Mouse (Mus musculus): ENCODE measurements around the gene Atp5d.
A peak's percentile ranks its signal among the peaks of the same experiment; 100 is the strongest.

Gene Atp5d

DNA sequence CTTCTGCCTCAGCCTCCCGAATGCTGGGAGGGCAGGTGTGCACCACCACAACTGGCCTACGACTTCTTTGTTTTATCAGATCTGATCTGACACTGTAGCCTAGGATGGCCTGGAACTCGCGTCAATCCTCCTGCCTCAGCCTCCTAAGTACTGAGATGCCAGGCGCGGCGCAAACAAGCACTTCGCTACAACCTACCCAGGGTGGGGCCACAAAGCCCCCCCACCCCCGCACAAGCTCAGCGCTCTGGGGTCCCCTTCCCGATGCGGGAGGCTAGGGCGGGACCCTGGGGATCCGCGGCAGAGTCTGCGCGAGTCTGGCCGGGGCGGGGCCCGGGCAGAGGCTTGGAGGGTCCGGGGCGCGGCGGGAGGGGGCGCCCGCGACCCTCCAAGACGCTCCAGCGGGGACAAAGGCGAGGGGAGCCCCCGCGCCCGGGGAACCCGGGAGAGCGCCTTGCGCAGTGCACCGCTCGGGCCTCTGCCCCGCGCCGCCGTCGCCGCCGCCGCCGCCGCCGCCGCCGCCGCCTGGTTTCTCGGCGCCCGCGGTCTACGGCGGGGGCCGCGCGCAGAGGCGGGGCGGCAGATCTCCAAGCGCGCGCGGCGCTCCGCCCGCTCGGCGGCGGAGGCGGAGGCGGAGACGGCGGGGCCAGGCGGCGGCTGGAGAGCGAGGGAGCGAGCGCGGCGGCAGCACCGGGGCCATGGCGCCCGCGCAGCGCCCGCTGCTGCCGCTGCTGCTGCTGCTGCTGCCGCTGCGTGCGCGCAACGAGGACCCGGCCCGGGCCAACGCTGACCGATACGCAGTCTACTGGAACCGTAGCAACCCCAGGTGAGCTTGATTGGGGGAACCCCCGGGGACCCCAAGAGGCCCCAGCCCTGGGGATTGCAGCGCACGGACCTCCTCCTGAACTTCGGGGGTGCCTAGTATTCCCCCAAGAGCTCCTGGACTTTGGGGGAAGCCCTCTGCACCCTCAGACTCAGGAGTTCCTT, 40.9 kb downstream of the Atp5d start, which contains the start of gene Efna2:
Gene Efna2 (plus strand): TSS at position 415 of the 984 bp plus-strand sequence.
- peak; percentile 55 for DNase-seq (ENCODE audit: low read depth, low spot score)

DNA sequence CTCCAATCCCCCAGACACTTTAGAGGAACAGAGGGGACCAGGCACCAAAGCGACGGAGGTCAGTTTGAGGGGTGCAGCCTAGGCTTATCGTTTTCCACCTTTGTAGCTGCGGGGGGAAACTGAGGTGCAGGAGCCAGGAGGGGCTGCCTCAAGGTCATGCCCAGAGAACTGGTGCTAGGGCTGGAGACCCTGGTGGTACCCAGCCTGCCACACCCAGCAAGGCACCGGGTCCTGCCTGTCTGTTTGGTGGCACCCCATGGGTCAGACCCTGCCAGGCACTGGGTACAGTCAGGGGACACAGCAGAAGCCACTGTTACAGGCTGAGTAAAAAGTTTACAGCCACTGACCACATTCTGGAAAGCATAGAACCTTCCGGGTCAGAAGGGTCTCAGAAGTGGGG, 41.9 kb downstream of the Atp5d start:
- no peak for DNase-seq (ENCODE audit: low read depth, low spot score)

DNA sequence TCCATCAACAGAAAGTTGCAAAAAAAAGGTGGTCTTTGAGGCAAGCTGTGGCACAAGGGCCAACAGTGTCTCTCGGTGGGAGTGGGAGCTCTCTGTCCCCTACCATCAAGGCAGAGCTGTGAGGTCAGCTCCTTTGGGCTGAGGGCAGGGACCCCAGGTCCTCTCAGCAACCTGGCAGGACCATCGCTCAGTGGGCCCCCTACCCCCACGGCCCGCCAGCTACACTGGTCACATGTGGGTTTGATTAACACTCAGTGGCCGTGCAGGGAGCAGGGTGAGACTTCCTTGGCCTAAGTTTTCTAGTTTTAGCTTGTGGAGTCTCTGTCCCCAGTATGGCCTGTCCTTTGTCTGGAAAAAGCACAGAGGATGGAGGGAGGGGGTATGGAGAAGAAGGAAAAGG, 42.4 kb downstream of the Atp5d start:
- DNase-seq (ENCODE audit: low read depth, low spot score): no peak

DNA sequence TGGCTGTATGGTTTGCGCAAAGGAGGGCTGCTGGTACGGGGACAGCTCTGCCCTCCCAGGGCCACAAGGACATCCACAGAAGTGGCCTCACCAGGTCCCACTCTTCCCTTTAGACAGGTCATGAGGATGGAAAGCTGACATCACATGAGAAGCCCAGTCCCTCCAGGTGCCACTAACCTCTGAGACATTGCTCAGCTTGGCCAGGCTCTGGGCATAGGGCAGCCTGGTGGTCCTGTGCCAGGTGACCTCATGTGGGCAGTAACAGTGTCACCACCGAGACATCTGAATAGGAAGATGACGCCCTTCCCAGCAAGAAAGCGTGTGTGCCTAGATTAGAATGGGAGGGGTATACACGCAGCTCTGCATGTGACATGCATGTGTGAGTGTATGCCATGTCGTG, 44.1 kb downstream of the Atp5d start:
- no peak for DNase-seq (ENCODE audit: low read depth, low spot score)

DNA sequence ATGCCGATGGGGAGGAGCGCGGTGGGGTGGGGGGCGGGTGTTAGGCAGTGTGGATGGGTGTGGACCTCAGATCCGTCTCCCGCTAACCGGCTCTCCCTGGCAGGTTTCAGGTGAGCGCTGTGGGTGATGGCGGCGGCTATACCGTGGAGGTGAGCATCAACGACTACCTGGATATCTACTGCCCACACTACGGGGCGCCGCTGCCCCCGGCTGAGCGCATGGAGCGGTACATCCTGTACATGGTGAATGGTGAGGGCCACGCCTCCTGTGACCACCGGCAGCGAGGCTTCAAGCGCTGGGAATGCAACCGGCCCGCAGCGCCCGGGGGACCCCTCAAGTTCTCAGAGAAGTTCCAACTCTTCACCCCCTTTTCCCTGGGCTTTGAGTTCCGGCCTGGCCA, 48.2 kb downstream of the Atp5d start:
- DNase-seq (ENCODE audit: low read depth, low spot score): no peak

DNA sequence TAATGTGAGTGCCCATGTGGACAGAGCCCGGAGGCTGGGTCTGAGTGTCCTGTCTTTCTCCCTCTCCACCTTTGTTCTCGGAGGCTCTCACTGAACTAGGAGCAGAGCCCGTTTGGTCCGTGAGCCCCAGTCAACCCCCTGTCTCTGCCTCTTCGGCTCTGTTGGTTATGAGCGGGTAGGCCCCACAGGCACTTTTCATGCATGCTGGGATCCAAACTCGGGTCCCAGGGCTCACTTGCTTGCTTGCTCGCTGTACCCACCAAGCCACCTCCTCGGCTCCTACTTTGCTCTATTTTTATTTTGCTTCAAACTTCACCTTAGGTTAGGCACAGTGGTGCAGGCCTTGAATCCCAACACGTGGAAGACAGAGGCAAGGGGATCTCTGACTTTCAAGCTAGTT, 49.3 kb downstream of the Atp5d start:
- no peak for DNase-seq (ENCODE audit: low read depth, low spot score)

DNA sequence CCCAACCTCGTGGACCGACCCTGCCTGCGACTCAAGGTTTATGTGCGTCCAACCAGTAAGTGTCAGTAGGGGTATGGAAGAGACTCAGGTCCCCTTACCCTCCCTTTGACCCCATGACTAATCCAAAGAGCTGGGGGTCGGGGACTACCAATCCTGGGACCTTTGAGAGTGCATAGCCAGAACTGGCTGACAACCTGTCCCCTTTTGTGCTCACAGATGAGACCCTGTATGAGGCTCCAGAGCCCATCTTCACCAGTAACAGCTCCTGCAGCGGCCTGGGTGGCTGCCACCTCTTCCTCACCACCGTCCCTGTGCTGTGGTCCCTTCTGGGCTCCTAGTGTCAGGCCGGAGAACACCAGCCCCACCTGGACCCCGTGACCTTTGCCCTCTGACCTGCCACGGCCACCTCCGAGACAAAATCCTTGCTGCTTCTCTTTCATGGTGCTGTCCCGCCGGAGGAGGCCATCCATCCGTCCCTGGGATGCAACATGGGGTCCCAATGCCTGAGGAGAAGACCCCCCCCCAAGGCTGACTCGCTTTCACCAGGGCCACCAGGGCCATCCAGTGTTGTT, 50.1 kb downstream of the Atp5d start:
- no peak for DNase-seq (ENCODE audit: low read depth, low spot score)

DNA sequence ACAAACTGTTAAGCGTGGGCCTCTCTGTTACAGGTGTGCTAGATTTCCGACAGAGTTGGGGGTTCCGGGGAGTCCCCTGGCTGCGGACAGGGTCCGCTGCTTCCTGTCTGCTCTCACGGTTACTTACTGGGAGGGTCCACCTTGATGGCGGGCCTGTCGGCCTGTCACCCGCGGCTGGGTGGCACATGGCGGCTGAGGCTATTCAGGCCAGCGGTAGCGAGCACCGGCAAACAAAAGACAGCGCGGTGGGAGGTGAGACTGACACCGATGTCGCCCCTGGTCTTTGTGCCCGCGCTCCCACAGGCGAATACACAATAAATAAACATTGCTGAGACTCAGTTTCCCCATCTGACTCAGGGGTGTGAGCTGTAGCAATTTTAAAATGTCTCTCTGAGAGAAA, 51.6 kb downstream of the Atp5d start:
- no peak for DNase-seq (ENCODE audit: low read depth, low spot score)

DNA sequence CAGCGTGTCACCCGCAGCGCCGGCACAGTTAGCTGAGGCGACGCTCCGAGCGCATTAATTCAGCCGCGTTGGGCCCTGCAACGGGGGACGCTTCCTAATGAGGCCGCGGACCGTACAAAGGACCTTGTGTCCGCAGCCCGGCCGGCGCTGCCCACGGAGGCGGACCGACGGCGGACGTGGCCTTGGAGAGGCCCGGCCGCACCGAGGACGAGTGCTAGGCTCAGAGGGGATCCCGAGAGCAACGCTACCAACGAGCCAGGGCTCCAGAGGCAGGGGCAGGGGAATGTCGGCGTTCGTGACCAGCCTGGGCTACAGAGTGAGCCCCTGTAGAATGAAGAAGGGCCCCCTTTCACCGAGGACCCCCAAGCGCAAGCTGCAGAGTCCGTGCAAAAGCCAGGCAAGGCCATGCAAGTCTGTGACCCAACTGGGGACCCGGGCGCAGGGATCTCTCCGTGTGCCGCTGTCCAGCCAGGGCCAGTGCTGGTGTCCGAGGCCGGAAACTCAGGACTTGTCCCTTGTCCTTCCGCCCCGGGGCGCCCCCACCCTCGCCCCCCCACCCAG, 52.1 kb downstream of the Atp5d start:
- DNase-seq (ENCODE audit: low read depth, low spot score): no peak

DNA sequence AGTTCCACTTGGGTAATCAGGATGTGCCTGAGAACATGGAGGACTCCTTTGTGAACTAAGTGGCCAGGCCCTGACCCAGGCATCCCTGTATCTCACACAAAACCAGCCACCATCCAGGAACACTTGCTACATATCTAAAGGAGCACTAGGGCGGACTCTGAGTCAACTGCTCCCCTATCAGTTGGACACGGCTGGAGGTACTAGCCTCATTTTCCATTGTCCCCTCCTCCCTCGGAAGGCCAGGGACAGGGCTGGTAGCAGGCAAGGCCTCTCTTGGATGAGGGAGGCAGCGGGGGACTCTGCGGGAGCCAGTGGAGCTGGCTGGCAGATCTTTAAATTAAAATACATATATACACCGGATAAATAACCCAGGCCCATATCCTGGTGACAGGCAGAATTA, 55.5 kb downstream of the Atp5d start:
- DNase-seq (ENCODE audit: low read depth, low spot score): no peak

DNA sequence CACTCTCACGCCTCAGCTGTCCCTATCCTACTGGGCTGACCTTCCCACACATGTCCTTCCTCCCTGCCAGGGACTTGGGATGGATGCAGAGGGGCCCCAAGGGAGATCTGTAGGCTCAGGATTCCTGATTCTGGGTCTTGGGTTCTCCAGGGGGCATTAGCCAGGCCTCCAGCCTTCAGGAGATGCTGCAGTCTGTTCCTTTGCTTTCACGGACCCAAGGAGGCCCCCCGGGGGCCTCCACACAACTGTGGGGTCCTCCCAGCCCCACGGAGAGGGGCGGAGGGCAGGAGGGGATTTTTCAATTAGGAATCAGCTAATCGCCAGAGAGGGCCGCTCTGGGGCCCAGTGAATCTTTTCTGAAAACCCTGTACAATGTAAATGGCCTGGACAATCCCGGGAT, 56.0 kb downstream of the Atp5d start:
- DNase-seq (ENCODE audit: low read depth, low spot score): no peak
